Mouse (Mus musculus): ENCODE measurements around the gene Cyp2d9.
"Not testable (repeated sequence)": the region's sequence is repeated elsewhere in the genome, so short reads cannot be mapped to it uniquely, and the experiment has no call there.

DNA sequence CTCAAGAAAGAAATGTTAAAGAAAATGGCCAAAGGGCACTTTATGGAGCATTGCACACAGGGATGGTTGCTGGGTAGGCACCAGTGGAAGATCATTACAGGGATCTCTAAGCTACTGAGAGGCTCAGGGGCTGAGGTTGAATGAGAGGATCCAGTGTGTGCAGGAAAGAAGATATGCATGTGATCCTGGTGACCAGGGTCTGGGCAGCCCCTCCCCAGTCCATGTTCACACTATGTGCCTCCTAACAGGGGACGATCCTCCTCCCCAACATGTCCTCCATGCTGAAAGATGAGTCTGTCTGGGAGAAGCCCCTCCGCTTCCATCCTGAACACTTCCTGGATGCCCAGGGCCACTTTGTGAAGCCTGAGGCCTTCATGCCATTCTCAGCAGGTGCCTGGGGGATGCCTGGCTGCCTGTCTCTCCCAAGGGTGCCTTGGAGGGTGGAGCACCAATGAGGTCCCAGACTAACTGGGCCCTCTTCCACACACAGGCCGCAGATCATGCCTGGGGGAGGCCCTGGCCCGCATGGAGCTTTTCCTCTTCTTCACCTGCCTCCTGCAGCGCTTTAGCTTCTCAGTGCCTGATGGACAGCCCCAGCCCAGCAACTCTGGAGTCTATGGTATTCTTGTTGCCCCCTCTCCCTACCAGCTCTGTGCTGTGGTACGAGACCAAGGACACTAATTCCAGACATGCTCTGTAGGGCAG lies 23.0 kb downstream of the Cyp2d9 start:
- not testable (repeated sequence) for TF ChIP-seq POLR2A (IDR thresholded peaks at IDR 0.05; ENCODE audit: insufficient read length, low read depth); CEBPB (IDR thresholded peaks at IDR 0.05; ENCODE audit: insufficient read depth, poor library complexity, severe bottlenecking); MAX (IDR thresholded peaks at IDR 0.05; ENCODE audit: low read depth); E2F4 (IDR thresholded peaks at IDR 0.05; ENCODE audit: insufficient read depth); TCF12 (IDR thresholded peaks at IDR 0.05; ENCODE audit: insufficient read depth, poor library complexity, severe bottlenecking); POLR2AphosphoS2 (IDR thresholded peaks at IDR 0.05; ENCODE audit: insufficient read length, low read depth); MYOG (IDR thresholded peaks at IDR 0.05; ENCODE audit: control insufficient read depth in 1 of 3, insufficient read depth in 1 of 3, insufficient read length in 2 of 3, low read depth in 2 of 3)

Data from myocyte (in vitro differentiated cells).